Mouse (Mus musculus) forebrain, embryonic 16.5 days (tissue): Measurements from ENCODE around the gene Ankrd31. TPM values are rescaled to one million over a fixed set of nuclear protein-coding genes. Genes with fewer than 3 reads are reported as not detected.
"Not testable (repeated sequence)": the region's sequence is repeated elsewhere in the genome, so short reads cannot be mapped to it uniquely, and the experiment has no call there.

ENCODE experiments used
- ATAC-seq: fragments of 200-750 bp; cut with Nextera tagmentation; 2 replicates; pipeline ENCODE4 v1.8.0; 2017; ENCODE audit warnings: mild to moderate bottlenecking, moderate library complexity
- H3K27ac ChIP-seq: fragments of 300-500 bp; sonication (generic); 2 replicates; pipeline ENCODE4 v1.5.1; 2014; ENCODE audit warnings: low read length, control low read depth
- H3K27me3 ChIP-seq: fragments of 300-500 bp; sonication (generic); replicated peaks from 2 replicates; pipeline ENCODE4 v1.6.1; 2014; ENCODE audit warnings: low read length; ENCODE audit not compliant: control insufficient read depth, insufficient read depth
- H3K36me3 ChIP-seq: fragments of 300-500 bp; sonication (generic); 2 replicates; pipeline ENCODE4 v1.6.1; 2014; ENCODE audit not compliant: control insufficient read depth, insufficient read depth
- H3K4me1 ChIP-seq: fragments of 300-500 bp; sonication (generic); replicated peaks from 2 replicates; pipeline ENCODE4 v1.6.1; 2014; ENCODE audit warnings: low read length; ENCODE audit not compliant: control insufficient read depth, insufficient read depth
- H3K4me2 ChIP-seq: fragments of 300-500 bp; sonication (generic); 2 replicates; pipeline ENCODE4 v1.6.1; 2014; ENCODE audit warnings: mild to moderate bottlenecking, low read length, control low read depth
- H3K4me3 ChIP-seq: fragments of 300-500 bp; sonication (generic); replicated peaks from 2 replicates; pipeline ENCODE4 v1.5.1; 2014; ENCODE audit warnings: mild to moderate bottlenecking, low read length, control low read depth
- H3K9ac ChIP-seq: fragments of 300-500 bp; sonication (generic); replicated peaks from 2 replicates; pipeline ENCODE4 v1.6.1; 2014; ENCODE audit warnings: low read depth, low read length, control low read depth
- H3K9me3 ChIP-seq: fragments of 300-500 bp; sonication (generic); 2 replicates; pipeline ENCODE4 v1.6.1; 2016; ENCODE audit warnings: low read length; ENCODE audit not compliant: control insufficient read depth
- WGBS: fragments of 180-500 bp; shearing (Covaris S2); extraction: QIAGEN DNeasy Blood & Tissue Kit; methylation state at CpG from one replicate; pipeline ENCODE4 v1.1.7; 2014; 5-methylcytosine and 5-hydroxymethylcytosine counted together
- polyA plus RNA-seq: library from polyadenylated mRNA; unstranded; fragments of >200 nt; fragmentation: Nextera tagmentation; extraction: Ambion mirVana; gene quantifications from 2 replicates; pipeline ENCODE4 v1.2.1, GENCODE M21; 2015

Gene Ankrd31
- polyA plus RNA-seq, 1 experiment from 2014 or later: not detected

DNA sequence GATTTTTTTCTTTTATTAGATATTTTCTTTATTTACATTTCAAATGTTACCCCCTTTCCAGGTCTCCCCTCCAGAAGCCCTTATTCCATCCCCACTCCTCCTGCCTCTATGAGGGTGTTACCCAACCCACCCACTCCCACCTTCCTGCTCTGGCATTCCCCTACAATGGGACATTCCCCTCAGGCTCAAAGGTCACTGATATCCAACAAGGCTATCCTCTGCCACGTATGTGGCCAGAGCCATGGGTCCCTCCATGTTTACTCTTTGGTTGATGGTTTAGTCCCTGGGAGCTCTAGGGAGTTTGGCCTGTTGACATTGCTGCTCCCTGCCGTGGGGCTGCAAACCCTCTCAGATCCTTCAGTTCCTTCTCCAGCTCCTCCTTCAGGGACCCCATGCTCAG, 141.9 kb downstream of the Ankrd31 start:
- no peak overlapping the region for H3K4me2 ChIP-seq
- no peaks in the 10 kb centered on the region for H3K36me3 ChIP-seq
- no peak for ATAC-seq
- no peaks in the 10 kb centered on the region for H3K4me1 ChIP-seq
- H3K9me3 ChIP-seq: no peaks in the 10 kb centered on the region
- no peak overlapping the region for H3K4me3 ChIP-seq
- WGBS: 68% methylated on average over 2 of the region's 2 CpGs
- H3K9ac ChIP-seq: no peak overlapping the region
- no peaks in the 10 kb centered on the region for H3K27me3 ChIP-seq
- H3K27ac ChIP-seq: no peak overlapping the region

DNA sequence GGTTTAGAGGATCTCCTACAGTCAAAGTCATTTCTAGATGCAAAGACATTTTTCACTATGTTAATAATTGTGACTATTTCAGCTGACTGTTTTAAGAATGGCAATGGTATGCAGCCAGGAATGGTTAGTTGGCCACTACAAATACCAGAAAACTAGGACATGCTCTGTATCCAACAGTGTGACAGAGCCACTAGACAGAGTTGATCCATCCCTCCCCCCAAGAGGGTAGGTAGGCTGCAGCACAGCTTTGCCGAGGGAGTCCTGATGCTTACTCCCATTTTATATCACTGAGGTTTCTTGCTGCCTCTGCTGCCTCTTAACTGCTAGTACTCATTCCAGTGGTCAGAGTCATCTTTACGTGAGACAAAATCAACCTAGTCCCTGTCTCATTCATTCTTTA, 147.1 kb downstream of the Ankrd31 start:
- Histone ChIP-seq H3K27ac (no peak overlapping the region), H3K9ac (no peak overlapping the region), H3K36me3 (no peaks in the 10 kb centered on the region), H3K9me3 (peaks cover 2% of the 10 kb centered on the region; the same call in 1 of the 2 replicates), H3K4me3 (no peak overlapping the region), H3K4me2 (no peak overlapping the region), H3K27me3 (no peaks in the 10 kb centered on the region), H3K4me1 (no peaks in the 10 kb centered on the region)
- ATAC-seq: no peak
- WGBS: 88% methylated on average over 2 of the region's 2 CpGs

DNA sequence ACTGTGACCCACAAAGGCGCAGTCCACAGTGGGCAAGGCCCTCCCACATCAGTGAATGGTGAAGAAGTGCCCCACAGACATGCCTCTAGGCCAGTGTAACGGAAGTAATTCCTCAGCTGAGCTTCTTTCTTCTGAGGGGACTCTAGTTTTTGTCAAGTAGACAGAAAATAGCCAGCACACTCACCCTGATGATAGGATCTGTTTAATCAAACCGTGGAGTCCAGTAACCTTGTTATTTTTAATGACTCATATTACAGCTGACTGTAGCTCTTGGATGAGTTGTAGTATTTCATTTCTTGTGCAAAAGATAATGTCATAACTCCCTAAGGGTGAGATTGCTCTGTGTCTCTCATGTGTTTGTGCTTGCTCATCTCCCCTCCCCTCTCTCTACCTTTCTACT, 158.6 kb downstream of the Ankrd31 start:
- ATAC-seq: no peak
- Histone ChIP-seq H3K9me3 (no peaks in the 10 kb centered on the region), H3K9ac (no peak overlapping the region), H3K4me2 (no peak overlapping the region), H3K27me3 (no peaks in the 10 kb centered on the region), H3K27ac (no peak overlapping the region), H3K36me3 (no peaks in the 10 kb centered on the region), H3K4me3 (no peak overlapping the region), H3K4me1 (no peaks in the 10 kb centered on the region)
- 54% methylated on average over 3 of the region's 3 CpGs for WGBS

DNA sequence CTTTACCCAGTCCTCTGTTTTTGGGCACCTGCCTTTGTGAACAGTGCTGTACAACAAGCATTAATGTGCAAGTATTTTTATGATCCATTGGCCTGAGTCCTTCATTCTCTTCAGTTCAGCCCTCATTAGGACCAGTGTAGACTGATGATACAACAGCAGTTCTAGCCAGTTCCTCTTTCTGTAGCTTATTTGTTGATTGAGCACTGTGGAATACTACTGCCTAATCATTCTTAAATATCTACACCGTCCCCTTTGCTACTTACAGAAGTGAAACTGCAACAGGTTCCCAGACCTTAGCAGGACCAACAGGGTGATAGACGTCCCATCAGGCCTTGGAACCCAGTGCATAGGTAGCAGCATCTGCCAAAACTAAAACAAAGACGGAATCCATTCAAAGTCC, 163.1 kb downstream of the Ankrd31 start:
- whole genome bisulfite sequencing: 95% methylated on average over 3 of the region's 3 CpGs
- ATAC-seq: no peak

DNA sequence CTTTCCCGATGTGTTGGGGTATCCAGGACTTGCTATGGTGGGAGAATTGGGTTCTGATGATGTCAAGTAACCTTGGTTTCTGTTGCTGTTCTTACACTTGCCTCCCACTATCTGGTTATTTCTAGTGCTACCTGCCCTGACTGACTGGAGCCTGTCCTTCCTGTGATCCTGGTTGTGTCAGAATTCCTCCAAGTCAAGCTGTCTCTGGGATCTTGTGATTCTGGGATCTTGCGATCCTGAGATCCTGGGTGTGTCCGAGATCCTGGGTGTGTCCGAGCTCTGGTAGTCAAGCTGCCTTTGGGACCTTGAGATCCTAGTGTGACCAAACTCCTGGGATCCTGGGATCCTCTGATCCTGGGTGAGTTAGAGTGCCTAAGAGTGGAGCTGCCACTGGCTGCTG, 175.1 kb downstream of the Ankrd31 start:
- H3K4me2 ChIP-seq, H3K27ac ChIP-seq, ATAC-seq, H3K36me3 ChIP-seq, H3K9ac ChIP-seq, H3K4me3 ChIP-seq, H3K9me3 ChIP-seq: not testable (repeated sequence)
- H3K27me3 ChIP-seq: peaks cover 21% of the 10 kb centered on the region
- H3K4me1 ChIP-seq: peaks cover 12% of the 10 kb centered on the region
- 98% methylated on average over 4 of the region's 4 CpGs for WGBS

More for the DNA sequence above, 163.1 kb downstream of the Ankrd31 start:
- Histone ChIP-seq H3K4me3 (no peak overlapping the region), H3K27ac (no peak overlapping the region), H3K4me2 (no peak overlapping the region), H3K4me1 (no peaks in the 10 kb centered on the region), H3K9me3 (no peaks in the 10 kb centered on the region), H3K9ac (no peak overlapping the region), H3K27me3 (no peaks in the 10 kb centered on the region), H3K36me3 (no peaks in the 10 kb centered on the region)

DNA sequence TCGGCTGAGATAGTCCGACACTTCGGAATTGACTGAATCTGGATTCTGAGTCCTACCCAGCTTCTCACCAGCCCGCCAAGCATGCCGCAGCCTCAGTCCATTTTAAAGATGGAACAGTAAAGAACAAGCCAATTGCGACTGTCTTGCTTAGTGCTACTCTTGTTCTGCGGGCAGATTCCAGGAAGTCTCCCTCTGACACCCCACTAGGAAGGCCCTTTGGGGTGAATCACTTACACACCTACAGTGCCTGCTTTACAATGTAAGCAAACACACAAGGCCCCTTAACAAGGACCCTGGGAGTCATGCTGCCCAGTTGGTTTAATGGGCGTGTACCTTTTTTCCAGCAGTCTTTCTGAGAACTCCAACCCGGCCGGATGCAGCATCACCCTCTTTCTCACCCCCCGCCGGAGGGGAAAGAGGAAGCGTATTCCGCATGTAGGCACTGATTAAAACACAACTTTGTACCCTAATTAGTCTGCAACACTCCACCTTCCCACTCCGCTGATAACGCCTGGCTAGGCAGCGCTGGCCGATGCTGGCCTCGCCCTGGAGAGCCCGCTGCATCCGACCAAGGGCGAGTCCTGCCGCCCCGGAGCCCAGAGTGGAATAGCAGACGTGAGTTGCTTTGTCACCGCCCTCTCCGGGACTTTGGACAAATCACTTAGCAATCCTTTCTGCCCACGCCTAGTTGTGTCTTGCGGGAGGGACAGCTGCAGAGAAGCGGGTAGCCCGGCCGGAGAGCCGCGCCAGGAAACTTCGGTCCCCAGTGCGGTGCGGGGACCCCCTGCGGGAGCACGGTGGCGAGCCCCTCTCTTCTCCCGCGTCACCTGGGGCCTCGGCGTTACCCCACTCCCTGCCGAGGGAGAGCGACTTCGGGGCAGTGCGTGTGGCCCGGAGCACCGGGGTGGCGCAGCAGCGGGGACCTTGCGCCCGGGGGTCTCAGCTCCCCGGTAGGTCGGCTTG, 176.2 kb downstream of the Ankrd31 start, which contains the start of gene Gcnt4:
Gcnt4 (plus strand) TSS at position 691 of the 963 bp plus-strand sequence.
- no peak within 1 kb of the TSS for H3K27ac ChIP-seq
- peak within 1 kb of the TSS; percentile 100 for H3K4me2 ChIP-seq
- peaks cover 21% of the 10 kb centered on the region for H3K27me3 ChIP-seq
- WGBS: 10% methylated on average over 56 of the region's 56 CpGs
- H3K9me3 ChIP-seq: no peaks in the 10 kb centered on the region
- H3K4me3 ChIP-seq: peak within 1 kb of the TSS; percentile 67
- H3K36me3 ChIP-seq: no peaks in the 10 kb centered on the region
- H3K4me1 ChIP-seq: peaks cover 12% of the 10 kb centered on the region
- peak; percentile 63 for ATAC-seq
- peak within 1 kb of the TSS; percentile 63 for H3K9ac ChIP-seq

DNA sequence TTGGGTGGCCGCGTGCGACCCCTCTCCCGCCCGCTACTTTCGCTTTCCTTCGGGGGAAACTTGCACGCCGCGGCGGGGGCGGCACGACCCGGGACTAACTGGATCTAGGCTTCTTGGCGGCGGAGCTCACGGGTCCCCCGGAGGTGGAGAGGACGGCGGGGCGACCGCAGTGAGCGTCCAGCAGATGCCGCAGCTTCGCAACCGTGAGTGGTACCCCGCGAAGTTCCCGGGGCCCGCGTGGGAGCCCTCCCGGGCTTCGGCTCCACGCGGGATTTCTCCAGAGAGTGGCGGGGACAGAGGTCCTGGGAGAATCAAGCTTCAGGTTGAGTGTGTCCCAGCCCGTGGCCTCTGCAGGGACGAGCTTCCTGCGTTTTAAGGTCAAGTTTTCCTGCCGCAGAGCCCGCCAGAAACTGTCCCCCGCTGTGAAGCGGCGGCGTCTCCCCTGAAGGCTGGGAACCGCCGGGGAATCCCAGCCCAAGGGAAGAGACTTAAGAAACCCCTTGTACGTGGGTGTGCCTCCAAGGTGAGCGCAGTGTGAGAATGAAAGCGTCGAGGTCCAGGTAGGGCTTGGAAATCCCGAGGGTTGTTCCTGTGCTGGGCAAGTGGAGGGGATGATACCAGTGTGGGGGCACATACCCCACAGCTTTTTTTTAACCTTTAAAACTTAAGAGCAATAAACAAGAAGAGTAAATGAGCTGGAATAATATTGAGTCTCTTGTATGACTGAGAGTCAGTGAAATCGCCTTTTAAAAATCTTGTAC, 177.1 kb downstream of the Ankrd31 start:
- Histone ChIP-seq H3K4me3 (peak overlapping the region; percentile 67), H3K36me3 (no peaks in the 10 kb centered on the region), H3K9ac (peak overlapping the region; percentile 63), H3K4me1 (peaks cover 12% of the 10 kb centered on the region), H3K27ac (no peak overlapping the region), H3K9me3 (no peaks in the 10 kb centered on the region), H3K4me2 (peak overlapping the region; percentile 100), H3K27me3 (peaks cover 21% of the 10 kb centered on the region)
- WGBS: 1% methylated on average over 53 of the region's 53 CpGs
- ATAC-seq: peak; percentile 51

DNA sequence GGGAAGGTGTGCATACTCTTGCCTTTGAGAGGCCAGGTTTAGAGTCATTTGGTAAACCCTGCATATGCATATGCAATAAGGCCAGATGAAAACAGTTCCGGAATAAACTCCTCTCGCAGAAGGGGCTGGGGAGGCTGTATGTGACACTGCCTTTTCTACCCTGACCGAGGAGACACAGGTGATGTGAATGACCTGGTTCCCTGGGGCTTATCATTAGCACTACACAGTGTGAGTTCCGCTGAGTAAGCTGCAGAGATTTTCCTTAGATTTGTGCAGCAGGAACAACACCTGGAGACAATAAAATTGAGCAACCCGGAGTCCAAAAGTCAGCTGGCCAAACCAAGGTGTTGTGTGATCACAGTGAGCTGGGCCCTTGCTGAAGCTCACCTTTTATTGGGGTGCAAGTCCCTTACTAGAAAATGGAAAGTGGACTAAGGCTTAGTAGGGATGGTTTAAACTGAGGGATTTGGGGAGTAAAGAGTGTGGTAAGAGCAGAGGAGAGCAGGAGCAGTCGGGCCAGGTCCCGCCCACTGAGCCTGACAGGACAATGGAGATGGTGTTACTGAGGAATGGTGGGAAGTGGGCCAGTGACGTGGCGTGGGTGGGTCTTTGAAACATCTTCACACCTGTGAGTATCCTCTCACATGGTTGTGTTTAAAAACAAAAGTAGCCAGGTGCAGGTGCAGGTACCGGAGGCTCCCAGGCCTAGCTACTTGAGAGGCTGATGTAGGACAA, 178.1 kb downstream of the Ankrd31 start:
- H3K9ac ChIP-seq: no peak overlapping the region
- H3K4me3 ChIP-seq: no peak overlapping the region
- H3K9me3 ChIP-seq: no peaks in the 10 kb centered on the region
- H3K4me2 ChIP-seq: no peak overlapping the region
- H3K36me3 ChIP-seq: no peaks in the 10 kb centered on the region
- H3K27me3 ChIP-seq: peaks cover 21% of the 10 kb centered on the region
- H3K27ac ChIP-seq: no peak overlapping the region
- WGBS: 48% methylated on average over 10 of the region's 10 CpGs
- peaks cover 12% of the 10 kb centered on the region for H3K4me1 ChIP-seq
- no peak for ATAC-seq

DNA sequence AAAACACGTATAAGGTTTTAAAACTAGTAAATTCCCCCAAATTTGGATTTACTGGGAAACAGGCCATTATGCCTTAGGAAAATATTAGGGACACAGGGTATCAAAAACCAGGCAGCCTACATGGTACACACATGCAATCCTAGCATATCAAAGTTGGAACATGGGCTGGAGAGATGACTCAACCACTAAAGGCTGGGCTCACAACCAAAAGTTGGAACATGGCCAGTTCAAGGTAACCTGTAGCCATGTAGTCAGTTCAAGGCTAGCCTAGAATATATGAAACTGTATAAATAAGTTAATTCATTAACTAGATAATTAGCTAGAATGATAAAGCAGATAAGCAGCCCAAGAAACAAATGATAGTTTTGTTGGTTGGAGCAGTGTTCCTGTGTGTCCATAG, 179.7 kb downstream of the Ankrd31 start:
- Histone ChIP-seq H3K9ac (no peak overlapping the region), H3K36me3 (no peaks in the 10 kb centered on the region), H3K9me3 (no peaks in the 10 kb centered on the region), H3K4me1 (peaks cover 12% of the 10 kb centered on the region), H3K27me3 (peaks cover 21% of the 10 kb centered on the region), H3K27ac (no peak overlapping the region), H3K4me3 (no peak overlapping the region), H3K4me2 (no peak overlapping the region)
- 100% methylated on average over 1 of the region's 1 CpGs for WGBS
- ATAC-seq: no peak
